Mouse (Mus musculus) intestine, postnatal 0 days (tissue): ENCODE measurements around the gene Apaf1. TPM values are rescaled to one million over a fixed set of nuclear protein-coding genes. Genes with fewer than 3 reads are reported as not detected.

ENCODE experiments used
- ATAC-seq: fragments of 200-750 bp; cut with Nextera tagmentation; 2 replicates; pipeline ENCODE4 v1.8.0; 2017; ENCODE audit warnings: mild to moderate bottlenecking, moderate TSS enrichment, moderate library complexity
- H3K27ac ChIP-seq: fragments of 300-500 bp; sonication (generic); 2 replicates; pipeline ENCODE4 v1.5.1; 2014; ENCODE audit warnings: mild to moderate bottlenecking, low read depth, low read length, moderate library complexity
- H3K27me3 ChIP-seq: fragments of 300-500 bp; sonication (generic); replicated peaks from 2 replicates; pipeline ENCODE4 v1.6.1; 2014; ENCODE audit warnings: low read length, mixed read lengths; ENCODE audit not compliant: control insufficient read depth, insufficient read depth
- H3K36me3 ChIP-seq: fragments of 300-500 bp; sonication (generic); 2 replicates; pipeline ENCODE4 v1.6.1; 2014; ENCODE audit warnings: mild to moderate bottlenecking, moderate library complexity; ENCODE audit not compliant: control insufficient read depth, insufficient read depth
- H3K4me1 ChIP-seq: fragments of 300-500 bp; sonication (generic); replicated peaks from 2 replicates; pipeline ENCODE4 v1.6.1; 2014; ENCODE audit warnings: antibody characterized with exemption, low read length, mixed read lengths; ENCODE audit not compliant: control insufficient read depth, insufficient read depth
- H3K4me2 ChIP-seq: fragments of 300-500 bp; sonication (generic); replicated peaks from 2 replicates; pipeline ENCODE4 v1.6.1; 2014; ENCODE audit warnings: low read depth, mild to moderate bottlenecking, moderate library complexity
- H3K4me3 ChIP-seq: fragments of 300-500 bp; sonication (generic); 2 replicates; pipeline ENCODE4 v1.5.1; 2014; ENCODE audit warnings: low read depth, low read length
- H3K9ac ChIP-seq: fragments of 300-500 bp; sonication (generic); 2 replicates; pipeline ENCODE4 v1.6.1; 2014; ENCODE audit warnings: mild to moderate bottlenecking, low read depth, low read length
- H3K9me3 ChIP-seq: fragments of 300-500 bp; sonication (generic); 2 replicates; pipeline ENCODE4 v1.6.1; 2016; ENCODE audit warnings: mixed run types; ENCODE audit not compliant: control insufficient read depth
- CTCF ChIP-seq: sonication (generic); IDR thresholded peaks from 2 replicates; pipeline ENCODE4 v1.5.1; 2016; ENCODE audit warnings: low read depth, mild to moderate bottlenecking, control low read depth, antibody characterized with exemption, moderate library complexity
- WGBS: fragments of 180-500 bp; shearing (Covaris S2); extraction: QIAGEN DNeasy Blood & Tissue Kit; methylation state at CpG from one replicate; pipeline ENCODE4 v1.1.7; 2014; 5-methylcytosine and 5-hydroxymethylcytosine counted together
- polyA plus RNA-seq: library from polyadenylated mRNA; unstranded; fragments of >200 nt; fragmentation: Nextera tagmentation; extraction: Ambion mirVana; gene quantifications from 2 replicates; pipeline ENCODE4 v1.2.1, GENCODE M21; 2015

Apaf1 gene
- polyA plus RNA-seq, 1 experiment from 2014 or later = 26.5 TPM

DNA sequence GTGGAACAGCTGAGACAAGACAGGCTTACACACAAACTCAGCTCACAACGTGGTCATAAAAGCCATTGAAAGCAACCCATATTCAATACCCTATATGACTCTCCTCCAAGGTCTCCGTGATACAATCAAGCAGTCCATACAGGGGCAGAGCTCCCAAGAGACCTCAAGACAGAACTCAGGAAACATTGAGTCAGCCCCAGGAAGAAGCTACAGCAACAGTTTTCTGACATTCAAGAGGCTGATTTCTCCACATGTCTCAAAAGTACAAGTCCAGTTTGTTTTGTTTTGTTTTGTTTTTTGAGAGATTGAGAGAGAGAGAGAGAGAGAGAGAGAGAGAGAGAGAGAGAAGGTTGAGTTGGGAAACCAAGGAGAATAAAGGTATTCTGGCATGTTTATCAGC lies 108.5 kb downstream of the Apaf1 start:
- H3K27me3 ChIP-seq = peaks cover 11% of the 10 kb centered on the region
- H3K27ac ChIP-seq = no peak overlapping the region
- no peaks in the 10 kb centered on the region for H3K9me3 ChIP-seq
- H3K4me3 ChIP-seq = no peak overlapping the region
- 63% methylated on average over 2 of the region's 2 CpGs for WGBS
- TF ChIP-seq CTCF = no peak
- H3K9ac ChIP-seq = no peak overlapping the region
- peaks cover 4% of the 10 kb centered on the region; the same call in 1 of the 2 replicates for H3K4me1 ChIP-seq
- ATAC-seq = no peak
- no peaks in the 10 kb centered on the region for H3K36me3 ChIP-seq
- no peak overlapping the region for H3K4me2 ChIP-seq

DNA sequence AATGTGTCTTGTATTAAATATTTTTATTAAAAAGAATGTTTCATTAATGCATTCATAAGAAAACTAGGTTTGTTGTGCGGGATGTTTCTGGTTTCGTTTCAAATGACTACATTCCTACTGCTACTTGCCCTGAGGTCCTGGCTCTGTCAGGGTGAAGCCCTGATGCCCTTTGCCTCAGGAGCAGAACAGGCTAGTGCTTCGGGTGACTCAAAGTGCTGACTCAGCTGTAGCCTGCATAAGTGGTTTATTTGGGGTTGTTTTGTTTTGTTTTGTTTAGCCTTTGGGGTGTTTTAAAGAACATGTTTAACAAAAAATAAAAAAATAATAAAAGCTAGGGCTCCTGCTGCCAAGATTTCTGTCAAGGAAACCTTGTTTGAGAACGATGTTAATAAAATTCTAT lies 112.0 kb downstream of the Apaf1 start:
- no peak for TF ChIP-seq CTCF
- Histone ChIP-seq H3K27ac (no peak overlapping the region), H3K36me3 (no peaks in the 10 kb centered on the region), H3K9ac (no peak overlapping the region), H3K27me3 (peaks cover 22% of the 10 kb centered on the region), H3K4me2 (no peak overlapping the region), H3K4me1 (peaks cover 4% of the 10 kb centered on the region; the same call in 1 of the 2 replicates), H3K4me3 (no peak overlapping the region), H3K9me3 (no peaks in the 10 kb centered on the region)
- no peak for ATAC-seq
- WGBS = 42% methylated on average over 4 of the region's 4 CpGs

DNA sequence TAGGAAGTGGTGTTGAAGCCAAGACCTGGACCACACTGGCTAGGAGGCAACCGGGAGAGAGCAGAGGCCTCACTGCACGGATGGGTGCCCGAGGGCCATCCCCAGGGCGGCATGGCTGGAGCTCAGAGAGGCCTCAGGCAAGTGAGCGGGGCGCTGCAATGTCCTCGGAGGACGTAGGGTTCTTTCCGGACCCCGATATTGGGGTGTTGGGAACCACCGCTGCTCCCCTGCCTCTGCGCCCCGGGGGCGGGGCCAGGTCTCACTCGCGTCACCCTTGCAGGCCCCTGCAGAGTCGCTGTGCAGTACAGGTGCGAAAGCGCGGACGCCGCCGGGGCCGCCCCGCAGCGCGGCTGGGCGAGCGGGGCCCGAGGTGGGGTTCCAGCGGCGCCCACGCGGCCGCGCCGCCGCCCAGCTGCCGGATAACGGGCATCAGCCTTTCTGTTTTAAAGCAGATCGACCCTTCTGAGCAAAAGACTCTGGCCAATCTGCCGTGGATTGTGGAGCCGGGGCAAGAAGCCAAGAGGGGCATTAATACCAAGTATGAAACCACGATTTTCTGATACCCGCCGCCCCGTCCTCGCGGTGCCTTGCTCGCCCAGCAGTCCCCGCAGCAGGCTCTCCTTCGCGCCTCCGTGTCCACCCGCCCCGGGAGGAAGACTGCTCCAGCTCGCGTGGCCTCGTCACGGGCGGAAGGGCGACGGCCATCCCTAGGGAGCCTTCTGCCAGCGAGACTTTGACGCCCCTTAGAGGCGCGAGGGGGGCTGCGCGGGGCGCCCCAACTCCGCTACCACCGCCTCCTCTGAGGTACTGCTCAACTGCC lies 113.0 kb downstream of the Apaf1 start:
- peaks cover 22% of the 10 kb centered on the region for H3K27me3 ChIP-seq
- WGBS = 3% methylated on average over 72 of the region's 72 CpGs

DNA sequence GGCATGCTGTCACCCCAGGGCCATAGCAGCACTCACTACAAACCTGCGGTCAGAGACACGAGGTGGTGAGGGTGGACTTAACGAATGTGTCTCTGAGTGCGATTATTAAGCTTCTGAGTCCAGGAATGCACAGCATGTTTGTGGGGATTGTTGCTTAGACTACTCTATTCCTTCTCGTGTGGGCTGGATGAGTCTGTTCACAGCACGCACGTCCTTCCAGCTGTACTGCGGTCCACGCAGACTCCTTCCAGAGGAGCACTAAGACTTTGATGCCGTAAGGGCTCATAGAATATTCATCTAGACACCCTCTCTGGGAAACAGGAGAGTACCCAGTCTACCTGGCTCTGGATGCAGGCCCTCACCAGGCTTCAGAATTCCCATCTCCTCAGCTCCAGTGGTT lies 114.3 kb downstream of the Apaf1 start:
- Histone ChIP-seq H3K4me2 (no peak overlapping the region), H3K4me3 (no peak overlapping the region), H3K27me3 (peaks cover 22% of the 10 kb centered on the region), H3K27ac (no peak overlapping the region), H3K9ac (no peak overlapping the region), H3K9me3 (no peaks in the 10 kb centered on the region), H3K4me1 (peaks cover 4% of the 10 kb centered on the region; the same call in 1 of the 2 replicates), H3K36me3 (no peaks in the 10 kb centered on the region)
- ATAC-seq = no peak
- TF ChIP-seq CTCF = no peak
- 94% methylated on average over 10 of the region's 10 CpGs for WGBS

More for the DNA sequence above, 113.0 kb downstream of the Apaf1 start:
- Histone ChIP-seq H3K9me3 (no peaks in the 10 kb centered on the region), H3K4me1 (peaks cover 4% of the 10 kb centered on the region; the same call in 1 of the 2 replicates), H3K4me2 (peak overlapping the region; percentile 75), H3K36me3 (no peaks in the 10 kb centered on the region), H3K4me3 (peak overlapping the region; percentile 44), H3K27ac (no peak overlapping the region), H3K9ac (peak overlapping the region; percentile 17; the same call in 1 of the 2 replicates)
- TF ChIP-seq CTCF = no peak
- 0 out of 2 replicates have a peak, but pooled peaks have one; percentile 33 for ATAC-seq

DNA sequence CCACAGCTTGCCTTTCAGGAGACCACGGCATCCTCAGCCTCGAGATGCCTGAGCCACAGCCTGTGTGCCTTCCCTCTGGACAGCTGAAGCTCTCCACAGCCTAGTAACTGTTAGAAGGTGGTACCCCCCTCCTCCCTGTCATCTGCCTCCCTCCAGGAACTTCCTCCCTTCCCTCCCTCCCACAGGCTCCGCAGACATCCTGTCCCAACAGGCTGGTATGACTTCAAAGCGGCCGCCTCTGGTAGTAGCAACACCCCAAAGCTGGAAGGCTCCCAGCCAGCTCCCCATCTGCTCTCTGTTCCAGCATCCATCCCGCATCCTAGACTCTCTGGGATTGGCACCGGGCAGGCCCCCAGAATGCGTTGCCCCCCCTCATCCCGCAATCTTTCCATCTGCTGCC lies 115.7 kb downstream of the Apaf1 start:
- Histone ChIP-seq H3K9ac (no peak overlapping the region), H3K4me2 (no peak overlapping the region), H3K27ac (no peak overlapping the region), H3K27me3 (peaks cover 22% of the 10 kb centered on the region), H3K9me3 (no peaks in the 10 kb centered on the region), H3K4me1 (peaks cover 4% of the 10 kb centered on the region; the same call in 1 of the 2 replicates), H3K4me3 (no peak overlapping the region), H3K36me3 (no peaks in the 10 kb centered on the region)
- TF ChIP-seq CTCF = no peak
- ATAC-seq = no peak
- 20% methylated on average over 9 of the region's 9 CpGs for WGBS

DNA sequence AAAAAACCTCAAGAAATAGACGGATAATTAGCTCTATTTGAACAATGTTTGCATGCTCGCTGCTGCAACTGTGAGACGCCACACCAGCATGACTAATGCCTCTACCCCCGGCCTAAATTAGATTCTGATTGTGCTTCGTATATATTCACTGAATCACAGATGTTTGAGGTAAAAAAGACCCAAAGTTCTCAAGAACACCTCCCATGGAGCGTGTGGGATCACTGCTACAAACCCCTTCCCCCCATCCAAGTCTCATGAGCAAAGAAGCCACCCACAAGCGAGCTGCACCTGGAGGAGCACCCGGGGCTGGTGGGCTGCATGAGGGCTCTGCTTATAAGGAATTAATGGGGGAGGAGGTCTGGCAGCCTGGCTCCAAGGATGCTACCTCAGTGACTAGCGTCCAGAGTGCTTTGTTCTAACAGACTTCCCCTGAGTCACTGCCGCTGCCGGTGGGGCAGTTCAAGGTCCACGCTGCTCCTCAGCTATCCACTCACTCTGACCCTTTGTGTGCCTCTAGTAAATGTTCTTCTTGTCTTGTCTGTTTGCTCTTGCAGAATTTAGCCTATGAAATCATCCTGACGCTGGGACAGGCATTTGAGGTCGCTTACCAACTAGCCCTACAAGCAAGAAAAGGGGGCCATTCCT lies 116.8 kb downstream of the Apaf1 start:
- Histone ChIP-seq H3K27me3 (peaks cover 22% of the 10 kb centered on the region), H3K36me3 (no peaks in the 10 kb centered on the region), H3K27ac (no peak overlapping the region), H3K4me3 (no peak overlapping the region), H3K9ac (no peak overlapping the region), H3K9me3 (no peaks in the 10 kb centered on the region), H3K4me2 (no peak overlapping the region), H3K4me1 (peaks cover 4% of the 10 kb centered on the region; the same call in 1 of the 2 replicates)
- WGBS = 47% methylated on average over 14 of the region's 14 CpGs
- TF ChIP-seq CTCF = no peak
- no peak for ATAC-seq
